Mouse (Mus musculus) frontal cortex, postnatal 10 days (tissue): ENCODE data around the gene Dnaja4.
"Not testable (repeated sequence)": the region's sequence is repeated elsewhere in the genome, so short reads cannot be mapped to it uniquely, and the experiment has no call there.

ENCODE experiments used
- DNase-seq, 2 experiments: peaks; one replicate each; pipeline ENCODE4 v3.0.0; 2022; ENCODE audit warnings: low spot score in 2 of 2, mixed read lengths in 1 of 2

Dnaja4 gene

DNA sequence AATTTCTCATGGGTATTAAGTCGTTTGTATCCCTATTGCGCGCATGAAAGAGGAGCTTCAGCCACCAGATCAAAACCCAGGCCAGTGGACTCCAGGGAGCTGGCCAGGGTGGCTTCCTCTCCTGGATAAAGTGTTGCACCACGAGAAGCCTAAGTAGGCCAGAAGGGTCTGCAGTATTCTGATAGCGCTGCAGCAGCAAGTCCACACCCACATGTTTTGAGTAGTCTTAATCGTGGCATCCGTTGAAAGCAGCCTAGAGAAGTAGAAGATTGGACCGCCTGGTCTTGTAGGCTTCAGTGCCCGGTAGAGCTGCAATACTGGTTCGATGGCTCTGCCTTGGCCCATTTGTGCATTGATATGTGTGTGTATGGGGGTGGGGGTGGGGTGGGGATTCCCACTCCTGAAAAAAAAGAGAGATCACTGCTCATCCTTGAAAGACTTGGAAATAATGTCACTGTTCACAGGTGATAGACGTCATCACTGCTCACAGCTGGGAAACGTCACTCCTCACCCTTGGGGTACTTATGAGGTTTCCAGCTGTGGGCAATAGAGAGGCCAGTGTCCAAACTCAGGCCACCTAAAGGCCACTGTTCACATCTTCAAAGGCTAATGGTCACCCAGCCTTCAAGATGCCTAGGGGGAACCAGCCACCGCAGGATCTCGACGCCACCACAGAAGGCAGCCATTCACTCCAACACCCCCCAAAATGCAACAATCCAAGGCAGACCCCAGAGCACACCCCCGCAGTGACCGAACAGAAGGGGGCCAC is at the start of gene Dnaja4:
Gene Dnaja4, plus strand, starts transcription at position 556 of the 769 bp plus-strand sequence.
- DNase-seq, result no peak

DNA sequence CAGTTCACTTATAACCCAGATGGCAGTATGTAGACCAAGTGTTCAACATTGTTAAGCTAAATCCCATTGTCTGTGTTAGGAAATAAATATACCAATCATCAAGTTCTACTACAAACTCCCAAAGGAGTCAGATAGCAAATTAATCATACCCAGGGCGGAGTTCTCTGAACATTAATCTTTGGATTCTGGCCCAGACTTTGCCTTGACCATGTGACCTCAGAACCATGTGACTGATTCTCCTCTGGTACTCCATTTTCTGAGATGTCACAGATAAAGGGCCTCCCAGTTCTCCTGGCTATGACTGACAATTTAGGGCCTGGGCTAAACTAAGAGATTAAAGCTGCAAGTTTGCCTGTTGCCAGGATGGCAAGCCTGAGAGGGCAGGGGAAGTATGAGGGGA is 49.3 kb upstream of the Dnaja4 start:
- no peak for DNase-seq

DNA sequence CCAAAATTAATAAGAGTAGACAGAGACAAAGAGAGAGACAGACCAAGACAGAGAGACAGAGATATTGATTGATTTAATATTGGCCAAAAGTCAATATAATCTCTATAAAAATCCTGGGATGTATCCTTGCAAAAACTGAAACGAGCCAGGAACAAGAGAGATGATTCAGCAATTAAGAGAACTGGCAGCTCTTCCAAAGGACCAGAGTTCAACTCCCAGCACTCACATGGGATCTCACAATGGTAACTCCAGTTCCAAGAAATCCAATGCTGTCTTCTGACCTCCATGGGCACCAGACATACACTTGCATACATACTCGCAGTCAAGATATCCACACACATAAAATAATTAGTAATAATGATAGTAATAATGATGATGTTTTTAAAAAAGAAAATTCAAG is 45.9 kb upstream of the Dnaja4 start:
- DNase-seq, result no peak

DNA sequence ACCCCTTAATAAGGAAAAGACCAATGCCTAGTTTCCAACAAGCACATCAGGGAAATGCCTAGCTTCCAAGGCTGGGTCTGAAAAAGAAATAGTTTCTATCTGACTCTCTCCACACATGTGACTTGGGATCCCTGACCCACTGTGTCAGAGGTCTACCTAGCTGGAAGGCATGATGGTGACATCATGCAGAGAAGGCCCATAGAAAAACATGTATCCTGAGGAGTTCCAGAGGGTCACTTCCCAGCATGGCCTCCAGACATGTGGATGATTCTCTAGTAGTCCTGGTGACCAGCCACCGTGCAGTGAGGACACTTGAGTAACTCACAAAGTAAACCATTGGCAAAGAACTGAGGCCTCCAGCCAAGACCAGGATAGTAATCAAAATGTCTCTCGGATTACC is 42.8 kb upstream of the Dnaja4 start:
- no peak for DNase-seq

GRCm38 (mm10) chr9:54656402-54656801 is 42.3 kb upstream of the Dnaja4 start:
- no peak for DNase-seq

DNA sequence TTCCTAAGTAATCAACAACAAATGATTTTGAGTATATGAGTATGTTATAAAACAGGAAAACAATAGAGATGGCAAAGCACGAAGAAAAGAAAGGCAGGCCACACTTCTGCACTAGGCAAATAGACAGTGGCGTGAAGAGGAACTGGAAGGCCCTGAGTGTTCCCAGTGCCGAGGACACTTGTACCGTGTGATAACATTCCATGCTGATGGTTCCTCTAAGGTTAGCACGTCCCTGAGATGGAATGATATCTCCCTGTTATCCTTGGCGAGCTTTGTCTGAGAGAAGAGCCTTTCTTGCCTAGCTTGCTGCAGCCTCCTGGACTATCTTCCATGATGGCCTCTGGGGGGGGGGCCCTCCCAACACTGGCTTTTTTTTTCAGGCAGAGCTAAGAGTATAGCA is 39.9 kb upstream of the Dnaja4 start:
- DNase-seq, result no peak

DNA sequence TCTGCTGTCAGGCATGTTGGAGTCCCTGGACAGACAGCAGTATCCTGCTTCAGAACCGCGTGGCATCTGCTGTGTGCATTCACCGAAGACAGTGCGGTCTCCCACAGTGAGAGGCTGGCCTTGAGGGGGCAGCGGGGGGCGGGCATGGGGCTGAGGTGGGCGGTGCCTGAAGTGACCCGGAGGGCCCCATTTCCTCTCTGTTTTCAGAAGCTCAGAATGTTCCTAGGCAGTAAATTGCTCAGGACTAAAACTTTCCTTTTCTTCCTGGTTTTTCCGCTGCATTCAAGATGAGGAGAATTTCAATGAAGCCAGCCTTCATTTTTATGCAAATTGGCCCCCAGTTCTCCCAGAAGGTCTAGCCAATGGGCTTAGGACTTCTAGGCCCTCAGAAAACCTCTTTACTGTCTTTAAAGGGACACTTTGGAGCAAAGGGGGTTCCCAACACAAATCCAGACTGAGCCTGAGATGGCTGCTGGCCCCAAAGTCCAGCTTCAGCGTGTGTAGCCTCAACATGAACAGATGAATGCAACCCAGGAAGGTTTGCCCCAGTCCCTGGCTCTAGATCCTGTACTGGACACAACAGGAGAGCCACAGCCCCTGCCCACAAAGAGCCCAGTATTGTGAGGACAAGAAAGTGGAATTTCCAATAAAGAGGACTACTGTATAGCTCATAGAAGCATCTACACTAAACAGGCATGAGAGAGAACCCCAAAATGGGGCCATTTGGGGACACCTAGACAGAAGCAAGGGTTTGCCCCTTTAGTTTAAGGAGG is 36.9 kb upstream of the Dnaja4 start, which contains the start of gene Acsbg1:
Gene Acsbg1, minus strand, starts transcription at position 266 of the 773 bp plus-strand sequence.
- peak; percentile 15 to 20 for DNase-seq

GRCm38 (mm10) chr9:54664358-54664757 is 34.3 kb upstream of the Dnaja4 start:
- DNase-seq, result peak in 1 of 2 experiments; percentile 29

DNA sequence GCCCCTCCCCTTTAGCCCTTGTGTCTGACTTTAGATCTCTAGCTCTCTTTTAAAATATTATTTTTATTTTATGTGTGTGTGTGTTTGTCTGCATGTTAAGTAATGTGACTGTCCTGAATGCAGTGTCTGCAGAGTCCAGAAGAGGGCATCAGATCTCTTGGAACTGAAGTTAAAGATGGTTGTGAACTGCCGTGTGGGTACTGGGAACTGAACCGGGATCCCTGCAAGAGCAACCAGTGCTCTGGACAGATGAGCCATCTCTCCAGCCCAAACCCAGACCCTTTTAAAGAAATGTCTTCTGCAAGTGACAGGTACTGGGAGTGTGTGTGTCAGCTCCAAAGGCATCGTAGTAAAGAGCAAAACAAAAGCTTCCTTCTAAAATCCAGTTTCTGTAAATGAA is 32.6 kb upstream of the Dnaja4 start:
- DNase-seq, result no peak

DNA sequence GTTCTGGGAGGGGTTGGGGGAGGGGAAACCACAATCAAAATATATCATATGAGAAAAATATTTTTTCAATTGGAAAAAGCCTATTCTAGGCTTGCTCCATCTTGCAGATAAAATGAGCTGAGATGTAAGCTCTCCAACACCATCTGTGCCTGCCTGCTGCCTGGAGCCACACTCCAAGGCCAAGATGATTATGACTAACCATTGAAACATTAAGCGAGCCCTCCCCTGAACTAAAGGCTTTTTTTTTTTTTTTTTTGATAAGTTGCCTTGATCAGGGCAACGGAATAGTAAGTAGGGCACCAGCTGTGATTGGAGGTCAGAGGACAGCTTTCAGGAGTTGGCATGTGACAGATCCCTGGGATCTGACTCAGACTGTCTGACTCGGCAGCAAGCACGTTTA is 30.2 kb upstream of the Dnaja4 start:
- DNase-seq, result peak in 1 of 2 experiments; percentile 24

- DNase-seq, result no peak
Observed at GRCm38 (mm10) chr9:54671962-54672361, 26.7 kb upstream of the Dnaja4 start.

GRCm38 (mm10) chr9:54673887-54674286 is 24.8 kb upstream of the Dnaja4 start:
- DNase-seq, result no peak

GRCm38 (mm10) chr9:54676531-54676986 is 22.1 kb upstream of the Dnaja4 start:
- peak in 1 of 2 experiments; percentile 74 for DNase-seq

GRCm38 (mm10) chr9:54682846-54683245 is 15.8 kb upstream of the Dnaja4 start:
- DNase-seq, result no peak

- no peak for DNase-seq
Observed at GRCm38 (mm10) chr9:54683814-54684605, 14.7 kb upstream of the Dnaja4 start.

- no peak for DNase-seq
Observed at GRCm38 (mm10) chr9:54687246-54688236, 11.1 kb upstream of the Dnaja4 start.

GRCm38 (mm10) chr9:54689446-54689845 is 9.2 kb upstream of the Dnaja4 start:
- no peak for DNase-seq

DNA sequence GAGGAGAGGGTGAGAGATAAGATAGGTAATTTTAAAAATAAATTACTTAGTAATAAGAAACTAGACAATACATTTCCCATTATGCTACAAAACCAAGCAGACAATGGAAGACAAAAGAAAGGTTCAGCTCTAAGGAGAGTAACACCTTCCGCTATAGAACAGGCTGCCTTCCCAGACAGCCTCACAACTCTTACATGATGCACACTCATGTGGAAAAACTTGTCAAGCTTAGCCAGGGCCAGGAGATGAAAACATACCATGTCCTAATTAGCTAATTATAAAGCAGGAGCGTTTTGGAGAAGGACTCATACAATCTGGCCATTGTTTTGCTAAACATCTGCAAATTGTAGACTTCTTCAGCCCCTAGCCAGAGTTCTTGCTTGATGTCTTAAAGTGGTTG is 8.0 kb upstream of the Dnaja4 start:
- not testable (repeated sequence) for DNase-seq

- not testable (repeated sequence) for DNase-seq
Observed at GRCm38 (mm10) chr9:54691241-54691805, 7.3 kb upstream of the Dnaja4 start.

- no peak for DNase-seq
Observed at GRCm38 (mm10) chr9:54699087-54699344, 343 bp downstream of the Dnaja4 start.
